Mouse (Mus musculus): ENCODE results near the gene Wdcp. TPM values are rescaled to one million over a fixed set of nuclear protein-coding genes. Genes with fewer than 3 reads are reported as not detected.
"Not testable (repeated sequence)": the region's sequence is repeated elsewhere in the genome, so short reads cannot be mapped to it uniquely, and the experiment has no call there.

The Wdcp gene
- polyA plus RNA-seq, 1 experiment, result 15.2 TPM

GRCm38 (mm10) chr12:4878296-4878783, 35.2 kb downstream of the Wdcp start:
- H3K27ac ChIP-seq (ENCODE audit: insufficient read depth, low read length), result no peak overlapping the region
- 0 out of 2 replicates have a peak, but pooled peaks cover 3% of the 10 kb centered on the region for H3K4me1 ChIP-seq (ENCODE audit: control insufficient read depth, insufficient read depth, low read length)
- no peak for DNase-seq
- no peak overlapping the region for H3K4me3 ChIP-seq (replicated peaks; ENCODE audit: insufficient read depth, low read depth, low read length)
- TF ChIP-seq CTCF (IDR thresholded peaks at IDR 0.05; ENCODE audit: borderline replicate concordance, insufficient read depth, low read depth, low read length), result no peak
- TF ChIP-seq POLR2A (IDR thresholded peaks at IDR 0.05; ENCODE audit: borderline replicate concordance, insufficient read depth, low read length), result no peak
- 76% methylated on average over 9 of the region's 9 CpGs for WGBS
- no peaks in the 10 kb centered on the region for H3K27me3 ChIP-seq (ENCODE audit: control insufficient read depth, insufficient read depth, low read length)

DNA sequence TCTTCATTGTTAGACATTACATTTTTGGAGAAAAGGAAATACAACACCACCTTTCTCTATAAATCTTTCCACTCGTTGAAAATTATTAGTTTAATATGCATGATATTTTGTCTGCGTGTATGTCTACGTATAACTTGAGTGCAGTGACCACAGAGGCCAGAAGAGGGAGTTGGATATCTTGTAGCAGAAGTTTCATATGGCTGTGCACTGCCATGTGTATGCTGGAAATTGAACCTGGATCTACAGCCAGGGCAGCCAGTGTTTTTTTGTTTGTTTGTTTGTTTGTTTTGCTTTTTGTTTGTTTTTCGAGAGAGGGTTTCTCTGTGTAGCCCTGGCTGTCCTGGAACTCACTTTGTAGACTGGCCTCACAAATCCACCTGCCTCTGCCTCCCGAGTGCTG, 35.9 kb downstream of the Wdcp start:
- no peaks in the 10 kb centered on the region for H3K27me3 ChIP-seq (ENCODE audit: control insufficient read depth, insufficient read depth, low read length)
- 95% methylated on average over 5 of the region's 5 CpGs for WGBS
- DNase-seq, result no peak

DNA sequence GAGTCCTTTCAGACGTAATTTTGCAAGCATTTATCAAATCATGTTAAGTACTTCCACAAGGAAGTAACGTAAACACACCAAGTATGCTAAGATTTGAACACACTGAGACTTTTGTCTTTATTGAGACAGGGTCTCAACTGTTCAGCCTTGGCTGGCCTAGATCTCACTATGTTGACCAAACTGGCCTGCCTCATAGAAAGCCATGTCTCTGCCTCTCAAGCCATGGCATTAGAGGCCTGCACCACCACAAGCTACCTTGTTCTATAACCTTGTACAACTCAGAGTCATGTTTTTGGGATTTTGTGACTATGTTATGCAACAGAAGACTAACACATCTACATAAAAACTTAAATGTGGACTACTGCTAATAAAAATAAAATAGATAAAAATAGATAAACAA, 39.0 kb downstream of the Wdcp start:
- 95% methylated on average over 2 of the region's 2 CpGs for WGBS
- H3K27ac ChIP-seq (ENCODE audit: insufficient read depth, low read length), result no peak overlapping the region
- no peaks in the 10 kb centered on the region for H3K4me1 ChIP-seq (ENCODE audit: control insufficient read depth, insufficient read depth, low read length)
- no peak overlapping the region for H3K4me3 ChIP-seq (replicated peaks; ENCODE audit: insufficient read depth, low read depth, low read length)
- DNase-seq, result no peak
- H3K27me3 ChIP-seq (ENCODE audit: control insufficient read depth, insufficient read depth, low read length), result no peaks in the 10 kb centered on the region
- TF ChIP-seq CTCF (IDR thresholded peaks at IDR 0.05; ENCODE audit: borderline replicate concordance, insufficient read depth, low read depth, low read length) (no peak), POLR2A (IDR thresholded peaks at IDR 0.05; ENCODE audit: borderline replicate concordance, insufficient read depth, low read length) (no peak)

More for the DNA sequence above, 35.9 kb downstream of the Wdcp start:
- Histone ChIP-seq H3K4me3 (replicated peaks; ENCODE audit: insufficient read depth, low read depth, low read length) (no peak overlapping the region), H3K4me1 (ENCODE audit: control insufficient read depth, insufficient read depth, low read length) (0 out of 2 replicates have a peak, but pooled peaks cover under 1% of the 10 kb centered on the region), H3K27ac (ENCODE audit: insufficient read depth, low read length) (no peak overlapping the region)
- TF ChIP-seq CTCF (IDR thresholded peaks at IDR 0.05; ENCODE audit: borderline replicate concordance, insufficient read depth, low read depth, low read length) (no peak), POLR2A (IDR thresholded peaks at IDR 0.05; ENCODE audit: borderline replicate concordance, insufficient read depth, low read length) (no peak)

DNA sequence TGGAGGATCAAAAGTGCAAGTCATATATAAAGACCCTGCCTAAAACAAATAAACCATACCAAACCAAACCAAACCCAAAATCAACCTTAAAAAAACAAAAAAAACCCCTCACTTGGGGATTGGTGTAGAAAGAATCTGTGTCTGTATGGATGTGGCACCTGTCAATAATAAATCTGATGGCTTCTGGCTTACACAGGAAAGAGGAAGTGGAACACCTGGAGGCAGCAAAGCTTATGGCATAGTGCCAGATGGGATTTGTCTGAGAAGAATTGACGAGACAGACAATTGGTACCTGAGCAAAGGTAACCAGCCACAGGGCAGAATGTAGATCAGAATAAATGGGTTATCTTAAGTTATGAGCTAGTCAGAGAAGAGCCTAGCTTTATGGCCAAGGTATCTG, 42.0 kb downstream of the Wdcp start:
- no peak overlapping the region for H3K4me3 ChIP-seq (replicated peaks; ENCODE audit: insufficient read depth, low read depth, low read length)
- DNase-seq, result no peak
- no peak overlapping the region for H3K27ac ChIP-seq (ENCODE audit: insufficient read depth, low read length)
- no peak for TF ChIP-seq CTCF (IDR thresholded peaks at IDR 0.05; ENCODE audit: borderline replicate concordance, insufficient read depth, low read depth, low read length)
- TF ChIP-seq POLR2A (IDR thresholded peaks at IDR 0.05; ENCODE audit: borderline replicate concordance, insufficient read depth, low read length), result no peak
- 24% methylated on average over 1 of the region's 1 CpGs for WGBS
- no peaks in the 10 kb centered on the region for H3K4me1 ChIP-seq (ENCODE audit: control insufficient read depth, insufficient read depth, low read length)
- H3K27me3 ChIP-seq (ENCODE audit: control insufficient read depth, insufficient read depth, low read length), result no peaks in the 10 kb centered on the region

DNA sequence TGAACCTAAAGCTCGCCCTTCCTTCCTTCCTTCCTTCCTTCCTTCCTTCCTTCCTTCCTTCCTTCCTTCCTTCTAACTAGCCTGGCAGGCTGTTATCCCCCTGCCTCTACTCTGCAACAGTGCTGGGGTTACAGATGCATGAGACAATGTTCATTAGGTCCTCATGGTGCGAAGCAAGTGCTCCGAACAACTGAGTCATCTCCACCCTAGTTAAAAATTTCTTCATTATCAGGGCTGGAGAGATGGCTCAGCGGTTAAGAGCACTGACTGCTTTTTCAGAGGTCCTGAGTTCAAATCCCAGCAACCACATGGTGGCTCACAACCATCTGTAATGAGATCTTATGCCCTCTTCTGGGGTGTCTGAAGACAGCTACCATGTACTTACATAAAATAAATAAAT, 43.5 kb downstream of the Wdcp start:
- not testable (repeated sequence) for H3K4me3 ChIP-seq (replicated peaks; ENCODE audit: insufficient read depth, low read depth, low read length); H3K27ac ChIP-seq (ENCODE audit: insufficient read depth, low read length); DNase-seq; H3K27me3 ChIP-seq (ENCODE audit: control insufficient read depth, insufficient read depth, low read length); H3K4me1 ChIP-seq (ENCODE audit: control insufficient read depth, insufficient read depth, low read length)
- WGBS, result 97% methylated on average over 4 of the region's 4 CpGs

DNA sequence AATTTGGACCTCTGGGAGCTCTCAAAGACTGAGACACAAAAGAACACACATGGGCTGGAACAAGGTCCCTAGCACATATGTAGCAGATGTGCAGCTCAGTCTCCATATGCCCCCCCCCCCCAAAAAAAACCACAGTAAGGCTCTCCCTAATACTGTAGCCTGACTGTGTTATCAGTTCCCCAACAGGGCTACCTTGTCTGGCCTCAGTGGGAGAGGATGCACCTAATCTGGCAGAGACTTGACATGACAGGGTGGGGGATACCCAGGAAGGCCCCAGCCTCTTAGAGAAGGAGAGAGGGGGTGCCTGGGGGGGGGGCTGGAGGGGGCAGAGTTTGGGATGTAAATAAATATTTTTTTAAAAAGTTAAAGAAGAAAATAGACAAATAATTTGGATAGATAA, 45.6 kb downstream of the Wdcp start:
- TF ChIP-seq POLR2A (IDR thresholded peaks at IDR 0.05; ENCODE audit: borderline replicate concordance, insufficient read depth, low read length), result no peak
- no peak for TF ChIP-seq CTCF (IDR thresholded peaks at IDR 0.05; ENCODE audit: borderline replicate concordance, insufficient read depth, low read depth, low read length)
- Histone ChIP-seq H3K27ac (ENCODE audit: insufficient read depth, low read length) (no peak overlapping the region), H3K27me3 (ENCODE audit: control insufficient read depth, insufficient read depth, low read length) (no peaks in the 10 kb centered on the region), H3K4me1 (ENCODE audit: control insufficient read depth, insufficient read depth, low read length) (no peaks in the 10 kb centered on the region), H3K4me3 (replicated peaks; ENCODE audit: insufficient read depth, low read depth, low read length) (no peak overlapping the region)
- no peak for DNase-seq

GRCm38 (mm10) chr12:4889251-4889650, 46.1 kb downstream of the Wdcp start:
- Histone ChIP-seq H3K27ac (ENCODE audit: insufficient read depth, low read length) (no peak overlapping the region), H3K4me1 (ENCODE audit: control insufficient read depth, insufficient read depth, low read length) (no peaks in the 10 kb centered on the region), H3K4me3 (replicated peaks; ENCODE audit: insufficient read depth, low read depth, low read length) (no peak overlapping the region), H3K27me3 (ENCODE audit: control insufficient read depth, insufficient read depth, low read length) (no peaks in the 10 kb centered on the region)
- WGBS, result 88% methylated on average over 2 of the region's 2 CpGs
- no peak for DNase-seq
- TF ChIP-seq POLR2A (IDR thresholded peaks at IDR 0.05; ENCODE audit: borderline replicate concordance, insufficient read depth, low read length) (no peak), CTCF (IDR thresholded peaks at IDR 0.05; ENCODE audit: borderline replicate concordance, insufficient read depth, low read depth, low read length) (no peak)

- Histone ChIP-seq H3K27me3 (ENCODE audit: control insufficient read depth, insufficient read depth, low read length) (no peaks in the 10 kb centered on the region), H3K4me3 (replicated peaks; ENCODE audit: insufficient read depth, low read depth, low read length) (no peak overlapping the region), H3K27ac (ENCODE audit: insufficient read depth, low read length) (no peak overlapping the region), H3K4me1 (ENCODE audit: control insufficient read depth, insufficient read depth, low read length) (no peaks in the 10 kb centered on the region)
- no peak for TF ChIP-seq CTCF (IDR thresholded peaks at IDR 0.05; ENCODE audit: borderline replicate concordance, insufficient read depth, low read depth, low read length)
- TF ChIP-seq POLR2A (IDR thresholded peaks at IDR 0.05; ENCODE audit: borderline replicate concordance, insufficient read depth, low read length), result no peak
- DNase-seq, result no peak
- 93% methylated on average over 1 of the region's 1 CpGs for WGBS
These were observed 46.8 kb downstream of the Wdcp start for GRCm38 (mm10) chr12:4889891-4890290.

Measured in cerebellum, adult 2 months (tissue).